Mouse (Mus musculus): ENCODE data around the gene Asap3. TPM values are rescaled to one million over a fixed set of nuclear protein-coding genes. Genes with fewer than 3 reads are reported as not detected.
A peak's percentile ranks its signal among the peaks of the same experiment; 100 is the strongest.

The Asap3 gene
- total RNA-seq, 2 experiments from 2014 or later = 1.5 to 2.5 TPM

GRCm38 (mm10) chr4:136282621-136283480, 76.7 kb downstream of the Asap3 start:
- TF ChIP-seq CTCF (IDR thresholded peaks at IDR 0.05) = no peak
- Histone ChIP-seq H3K27ac (peak overlapping the region; percentile 92), H3K4me3 (peak overlapping the region; percentile 7)
- intact Hi-C loops (cut with DNase I) = no loop called here
- peak; percentile 41 for DNase-seq

- intact Hi-C loops (cut with DNase I) = no loop called here
- Histone ChIP-seq H3K27ac (peak overlapping the region; percentile 92), H3K4me3 (peak overlapping the region; percentile 82)
- TF ChIP-seq CTCF (IDR thresholded peaks at IDR 0.05) = no peak
- DNase-seq = no peak
Measured at GRCm38 (mm10) chr4:136283783-136284182, 77.6 kb downstream of the Asap3 start.

GRCm38 (mm10) chr4:136284455-136284854, 78.3 kb downstream of the Asap3 start, which contains the start of gene Zfp46:
Gene Zfp46 (plus strand): TSS chr4:136284683.
- intact Hi-C loops (cut with DNase I) = no loop called here

GRCm38 (mm10) chr4:136284891-136285290, 78.7 kb downstream of the Asap3 start:
- TF ChIP-seq CTCF (IDR thresholded peaks at IDR 0.05) = no peak

More at GRCm38 (mm10) chr4:136284455-136284854, 78.3 kb downstream of the Asap3 start, which contains the start of gene Zfp46:
- TF ChIP-seq CTCF (IDR thresholded peaks at IDR 0.05) = no peak
- Histone ChIP-seq H3K27ac (peak within 1 kb of the TSS; percentile 92), H3K4me3 (peak within 1 kb of the TSS; percentile 82)
- peak; percentile 87 for DNase-seq

GRCm38 (mm10) chr4:136285348-136285810, 79.2 kb downstream of the Asap3 start:
- DNase-seq = peak; percentile 97
- intact Hi-C loops (cut with DNase I) = loop anchor here (1.0 kb wide), 1 partner anchor 24 kb away; no protein-coding TSS in a partner anchor
- Histone ChIP-seq H3K27ac (peak overlapping the region; percentile 92), H3K4me3 (peak overlapping the region; percentile 82)
- TF ChIP-seq CTCF (IDR thresholded peaks at IDR 0.05) = no peak

More at GRCm38 (mm10) chr4:136284891-136285290, 78.7 kb downstream of the Asap3 start:
- intact Hi-C loops (cut with DNase I) = loop anchor here (1.0 kb wide), 1 partner anchor 24 kb away; no protein-coding TSS in a partner anchor
- H3K27ac ChIP-seq = peak overlapping the region; percentile 92
- DNase-seq = peak; percentile 37
- peak overlapping the region; percentile 82 for H3K4me3 ChIP-seq

- TF ChIP-seq CTCF (IDR thresholded peaks at IDR 0.05) = no peak
- intact Hi-C loops (cut with DNase I) = loop anchor here (1.0 to 2.0 kb wide), 2 partner anchors 25 kb away; partner anchors contain the start of gene Hnrnpr
- peak; percentile 98 for DNase-seq
- Histone ChIP-seq H3K4me3 (peak overlapping the region; percentile 82), H3K27ac (peak overlapping the region; percentile 92)
Measured at GRCm38 (mm10) chr4:136285811-136286371, 79.7 kb downstream of the Asap3 start.

- no peak overlapping the region for H3K27ac ChIP-seq
- intact Hi-C loops (cut with DNase I) = no loop called here
- TF ChIP-seq CTCF (IDR thresholded peaks at IDR 0.05) = no peak
- no peak for DNase-seq
- H3K4me3 ChIP-seq = no peak overlapping the region
Measured at GRCm38 (mm10) chr4:136289918-136290780, 84.0 kb downstream of the Asap3 start.

GRCm38 (mm10) chr4:136290781-136291595, 84.8 kb downstream of the Asap3 start:
- DNase-seq = no peak
- H3K27ac ChIP-seq = no peak overlapping the region
- H3K4me3 ChIP-seq = no peak overlapping the region
- no peak for TF ChIP-seq CTCF (IDR thresholded peaks at IDR 0.05)
- intact Hi-C loops (cut with DNase I) = no loop called here

- no peak overlapping the region for H3K4me3 ChIP-seq
- no peak for DNase-seq
- H3K27ac ChIP-seq = no peak overlapping the region
- no peak for TF ChIP-seq CTCF (IDR thresholded peaks at IDR 0.05)
- intact Hi-C loops (cut with DNase I) = no loop called here
Measured at GRCm38 (mm10) chr4:136291692-136292091, 85.5 kb downstream of the Asap3 start.

Other genes starting within 250 kb of the Asap3 start
- gene Gale, start 242.6 kb upstream of the Asap3 start, total RNA-seq (2021) = under 1 TPM in 1 of 2 experiments, not detected in 1; 0.47 TPM
- 10 to 100 TPM; 25.6 to 30.4 TPM for gene Lypla2, start 233.7 kb upstream of the Asap3 start, total RNA-seq (2021)
- gene Pithd1, start 219.1 kb upstream of the Asap3 start, total RNA-seq (2021) = 10 to 100 TPM; 23.3 to 28.5 TPM
- 10 to 100 TPM; 58.9 to 63.4 TPM for gene Eloa, start 184.6 kb upstream of the Asap3 start, total RNA-seq (2021)
- 100 to 1,000 TPM; 215 to 256 TPM for gene Rpl11, start 152.9 kb upstream of the Asap3 start, total RNA-seq (2021)
- gene Id3, start 62.9 kb upstream of the Asap3 start, total RNA-seq (2021) = 10 to 100 TPM; 11.3 to 21.9 TPM
- 1 to 10 TPM in 1 of 2 experiments, under 1 TPM in 1; 0.48 to 1.1 TPM for gene E2f2, start 34.0 kb upstream of the Asap3 start, total RNA-seq (2021)
- gene Tcea3, start 41.4 kb downstream of the Asap3 start, total RNA-seq (2021) = 100 to 1,000 TPM; 344 to 373 TPM
- 10 to 100 TPM; 21.0 to 36.7 TPM for gene Zfp46, start 78.3 kb downstream of the Asap3 start, total RNA-seq (2021)
- gene Hnrnpr, start 104.6 kb downstream of the Asap3 start, total RNA-seq (2021) = 10 to 100 TPM; 20.9 to 27.0 TPM
- not detected for gene Htr1d, start 217.2 kb downstream of the Asap3 start, total RNA-seq (2021)

All from gastrocnemius, adult 2 months (tissue).